Mouse (Mus musculus) left cerebral cortex, adult 9 months (tissue): ENCODE measurements around the gene Gm17268.
A peak's percentile ranks its signal among the peaks of the same experiment; 100 is the strongest.

Source experiments
- DNase-seq, 2 experiments: peaks; one replicate each; pipeline ENCODE4 v3.0.0; 2022; ENCODE audit warnings: low spot score in 2 of 2

Gene Gm17268

DNA sequence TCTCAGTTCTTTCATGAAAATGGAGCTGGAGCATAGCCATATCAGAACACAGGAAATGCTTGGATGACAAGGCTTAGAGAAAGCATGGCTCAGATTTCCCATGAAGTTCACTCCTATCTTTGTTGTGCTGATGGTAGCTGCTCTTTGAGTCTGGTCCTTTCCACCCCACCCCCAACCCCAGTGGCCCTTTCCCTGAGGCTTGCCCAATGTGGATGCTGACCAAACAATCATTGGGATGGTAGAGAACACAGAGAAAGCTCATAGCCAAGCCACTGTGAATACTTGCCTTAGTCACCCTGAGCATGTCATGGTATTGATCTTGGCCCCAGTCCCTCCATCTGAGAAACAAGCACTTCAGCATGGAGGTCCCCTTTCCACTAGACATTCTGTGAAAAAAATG is 6.2 kb downstream of the Gm17268 start:
- DNase-seq: no peak

DNA sequence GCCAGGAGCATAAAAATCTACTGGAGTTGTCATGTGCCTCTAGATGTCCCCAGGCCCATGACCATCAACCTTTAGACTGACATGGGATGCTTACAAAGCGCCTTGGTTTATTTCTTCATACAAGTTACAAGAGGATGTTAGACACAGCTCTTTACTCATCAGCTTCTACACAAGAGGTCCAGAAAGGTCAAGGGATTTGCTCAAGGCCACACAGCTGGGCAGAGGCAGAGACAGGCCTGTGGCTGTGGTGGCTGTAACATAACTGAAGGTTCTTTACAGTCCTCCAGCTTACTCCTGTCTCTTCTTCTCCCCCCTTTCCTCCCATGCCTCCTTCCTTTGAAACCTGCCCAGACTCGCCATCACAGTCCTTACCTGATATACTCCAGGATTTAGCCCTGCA is 8.2 kb downstream of the Gm17268 start:
- DNase-seq: no peak

DNA sequence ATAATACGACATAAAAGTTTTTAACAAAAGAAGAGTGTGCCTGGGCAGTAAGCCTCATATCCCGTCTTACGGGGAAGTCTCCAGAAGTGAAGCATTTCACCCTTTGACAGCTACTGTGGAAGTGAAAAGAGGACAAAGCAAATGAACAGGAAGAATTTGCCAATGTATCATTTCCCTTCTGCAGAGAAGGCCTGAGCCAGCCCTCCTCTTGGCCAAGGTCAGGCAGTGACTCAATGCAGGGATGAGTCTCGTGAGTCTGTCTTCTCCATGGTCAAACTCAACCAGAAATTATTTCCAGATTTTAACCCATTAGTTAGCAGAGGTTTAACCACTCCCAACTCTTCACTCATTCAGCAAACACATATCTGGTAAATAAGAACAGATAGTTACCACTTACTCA is 14.6 kb downstream of the Gm17268 start:
- DNase-seq: no peak

DNA sequence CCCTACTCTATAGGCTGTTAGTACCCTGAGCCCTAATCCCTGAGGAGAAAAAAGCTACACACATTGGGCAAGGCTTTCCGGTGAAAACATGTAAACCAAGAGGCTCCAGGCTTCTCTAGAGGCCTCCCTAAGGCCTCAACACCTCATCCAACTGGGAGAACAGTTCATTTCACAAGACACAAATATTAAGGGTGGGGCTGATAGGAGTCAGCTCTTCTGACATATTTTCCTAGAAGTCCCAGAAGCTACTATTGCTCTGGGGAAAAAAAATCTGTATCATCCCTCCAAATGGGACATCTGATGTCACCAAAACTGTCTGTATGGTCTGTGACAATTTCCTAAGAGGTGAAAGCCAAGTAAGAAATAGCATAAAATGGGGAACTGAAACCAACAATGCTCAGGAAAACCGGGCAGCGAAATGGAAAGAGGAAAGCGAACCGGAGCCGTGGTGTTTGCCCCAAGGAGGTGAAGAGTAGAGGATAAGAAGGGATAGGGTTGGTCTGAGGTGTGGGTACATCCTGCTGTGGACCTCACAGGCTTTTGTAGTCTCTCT is 15.8 kb downstream of the Gm17268 start:
- DNase-seq: no peak

DNA sequence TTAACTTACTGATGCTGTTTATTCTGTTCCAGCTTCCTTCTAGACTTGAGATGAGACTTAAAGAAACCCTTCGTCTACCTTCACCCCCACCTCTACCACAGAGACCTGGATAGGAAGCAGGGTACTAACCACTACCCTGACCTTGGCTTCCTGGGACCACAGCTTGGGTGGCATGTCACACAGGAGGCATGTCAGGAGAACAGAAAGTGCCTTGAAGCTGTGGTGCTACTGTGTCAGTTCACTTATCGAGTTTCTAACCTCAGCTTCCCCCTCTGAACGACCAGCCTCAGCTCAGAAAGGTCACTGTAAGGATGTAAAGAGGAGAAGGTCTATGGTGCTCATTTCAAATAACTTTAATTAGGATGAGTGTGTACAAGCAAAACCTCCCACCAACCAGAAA is 17.0 kb downstream of the Gm17268 start:
- DNase-seq: no peak

DNA sequence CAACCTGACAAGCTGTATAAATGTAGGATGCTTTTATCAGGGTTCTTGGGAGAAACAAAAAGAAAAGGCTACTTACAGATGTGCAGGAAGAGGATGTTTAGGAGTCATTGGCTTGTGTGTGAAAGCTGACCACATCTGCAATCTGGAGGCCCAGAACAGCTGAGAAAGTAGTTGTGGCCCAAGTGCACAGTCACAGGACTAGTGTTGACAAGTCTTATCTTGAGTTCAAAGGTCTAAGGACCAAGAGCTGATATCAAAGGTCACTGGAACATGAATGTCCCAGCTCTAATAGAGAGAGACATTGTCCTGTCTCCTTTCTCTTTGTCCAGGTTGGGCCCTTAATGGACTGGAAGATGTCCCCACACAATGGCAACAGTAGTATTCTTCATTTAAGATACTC is 18.6 kb downstream of the Gm17268 start:
- no peak for DNase-seq

DNA sequence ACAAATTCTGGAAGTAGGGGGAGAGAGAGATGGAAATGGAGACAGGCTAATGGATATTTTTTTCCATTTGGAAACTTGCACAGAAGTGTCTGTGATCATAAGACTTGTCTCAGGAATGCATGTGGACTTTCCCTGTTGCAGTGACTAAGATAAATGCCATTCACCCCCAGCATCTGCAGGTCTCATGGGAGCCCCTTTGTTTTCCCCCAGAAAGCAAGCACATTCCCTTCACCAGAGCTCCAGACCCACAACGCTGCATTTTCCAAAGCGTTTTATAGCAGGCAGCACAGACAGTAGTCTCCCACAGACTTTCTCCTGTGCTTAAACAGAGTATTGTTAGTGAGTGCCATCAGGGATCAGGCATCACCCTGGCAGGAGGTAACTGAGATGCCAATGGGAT is 19.0 kb downstream of the Gm17268 start:
- DNase-seq: no peak

DNA sequence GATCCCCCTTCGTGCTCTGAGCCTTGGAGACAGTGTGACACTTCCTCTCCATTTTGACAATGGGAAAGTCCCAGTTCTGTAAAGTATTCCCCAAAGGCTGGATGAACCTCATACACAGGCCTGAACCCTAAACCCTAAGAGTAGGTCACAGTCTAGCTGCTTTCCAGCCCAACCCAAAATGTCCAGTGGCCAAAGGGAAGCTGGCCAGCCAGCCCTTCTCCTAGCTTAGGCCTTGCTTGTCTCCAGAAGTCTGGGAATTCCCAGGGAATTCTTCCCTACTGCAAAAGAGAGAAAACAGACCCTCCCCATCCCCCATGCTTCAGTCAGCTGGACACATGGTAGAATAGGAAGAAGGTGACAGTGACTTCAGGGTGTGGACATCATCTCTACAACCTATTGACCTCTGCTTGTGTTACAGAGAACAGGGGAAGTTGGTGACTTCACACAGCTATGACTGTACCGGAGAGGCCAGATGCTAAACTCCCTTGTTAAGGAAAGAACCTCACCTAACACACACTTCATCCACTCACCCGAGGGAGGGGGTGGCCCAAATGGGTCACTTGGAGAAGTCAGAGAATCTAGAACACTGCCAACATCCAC is 22.1 kb downstream of the Gm17268 start:
- DNase-seq: no peak

DNA sequence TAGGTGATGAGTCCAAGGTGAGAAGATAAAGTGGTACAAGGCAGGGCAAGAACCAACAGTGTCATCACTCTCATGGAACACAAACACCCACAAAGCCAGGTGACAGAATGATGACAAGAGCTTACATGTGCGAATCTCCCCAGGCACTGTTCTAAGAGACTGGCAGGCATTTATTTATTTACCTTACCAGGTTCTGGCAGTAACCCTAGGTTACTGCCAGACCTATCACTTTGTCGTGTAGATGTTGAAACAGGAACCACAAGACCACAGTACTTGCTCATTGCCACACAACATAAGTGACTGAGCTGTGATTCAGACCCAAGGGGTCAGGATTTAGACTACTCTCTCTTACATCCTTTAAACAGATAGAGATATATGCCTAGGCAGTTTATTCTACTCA is 23.3 kb downstream of the Gm17268 start:
- DNase-seq: no peak

DNA sequence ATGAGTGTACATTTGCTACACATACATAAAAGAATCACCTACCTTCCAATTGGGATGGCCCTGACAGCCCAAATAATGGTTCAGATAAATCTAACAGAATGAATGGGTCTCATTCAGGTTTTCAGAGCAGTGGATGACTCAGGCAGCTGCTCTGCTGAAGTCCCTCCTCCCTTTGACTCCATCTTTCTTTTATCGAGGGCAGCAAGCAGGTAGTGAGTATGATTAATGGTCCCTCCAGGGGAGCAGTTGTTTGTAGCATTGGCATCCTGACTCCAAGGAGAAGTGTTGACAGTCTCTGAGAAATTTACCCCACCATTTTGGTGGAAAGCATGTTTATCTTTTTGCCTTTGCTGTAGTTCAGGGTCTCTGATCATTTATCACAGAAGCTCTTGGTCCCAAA is 24.6 kb downstream of the Gm17268 start:
- no peak for DNase-seq

DNA sequence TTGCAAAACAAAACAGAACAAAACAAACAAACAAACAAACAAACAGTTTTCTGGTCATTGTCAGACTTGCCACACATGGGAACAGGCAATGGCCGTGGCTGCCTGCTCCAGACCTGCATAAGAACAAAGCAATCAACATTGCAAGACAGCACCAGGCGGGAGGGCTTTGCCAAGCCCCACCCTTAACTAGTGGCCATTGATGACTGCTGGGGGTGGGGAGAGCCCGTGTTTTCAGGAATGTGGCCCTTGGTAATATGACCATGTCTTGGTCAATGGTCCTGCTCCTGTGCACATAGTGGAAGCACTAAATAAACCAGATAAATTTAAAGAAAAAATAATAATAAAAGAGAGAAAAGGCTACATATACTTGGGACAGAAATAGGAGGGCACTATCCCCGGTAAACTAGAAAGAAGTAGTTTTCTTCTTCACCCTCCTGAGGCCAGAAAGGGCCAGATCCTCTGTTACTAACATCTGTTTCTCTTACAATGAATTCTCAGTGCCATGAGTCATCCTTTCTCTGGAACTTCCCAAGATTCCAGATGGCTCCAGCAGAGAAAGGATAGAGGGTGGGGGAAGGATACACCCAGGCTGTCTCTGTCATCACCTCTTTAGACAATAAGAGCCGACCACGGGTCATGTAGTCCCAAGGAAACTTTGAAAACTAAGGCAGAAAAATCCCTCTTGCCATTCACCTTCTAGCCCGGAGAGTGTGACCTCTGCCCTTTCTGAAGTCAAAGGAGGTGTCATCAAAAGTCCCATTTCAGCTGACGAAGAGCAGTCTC is 26.8 kb downstream of the Gm17268 start:
- no peak for DNase-seq

DNA sequence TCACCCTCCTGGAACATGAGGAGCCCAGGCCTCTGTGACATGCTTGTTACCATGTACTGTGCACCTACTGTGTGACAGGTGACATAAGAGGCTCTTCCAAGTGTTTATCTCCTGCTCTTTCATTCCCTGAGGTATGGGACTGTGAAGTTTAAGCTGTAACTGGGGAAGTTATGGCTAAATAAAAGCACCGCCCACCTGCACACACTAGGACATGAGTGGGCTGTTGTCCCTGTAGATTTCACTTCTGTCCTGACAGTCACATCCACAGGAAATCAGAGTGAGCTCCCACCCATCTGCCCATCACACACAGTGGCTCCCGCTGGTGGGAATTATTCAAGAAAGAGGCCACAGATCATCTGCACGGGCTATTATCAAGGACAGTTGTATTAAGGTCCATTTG is 28.2 kb downstream of the Gm17268 start:
- no peak for DNase-seq

DNA sequence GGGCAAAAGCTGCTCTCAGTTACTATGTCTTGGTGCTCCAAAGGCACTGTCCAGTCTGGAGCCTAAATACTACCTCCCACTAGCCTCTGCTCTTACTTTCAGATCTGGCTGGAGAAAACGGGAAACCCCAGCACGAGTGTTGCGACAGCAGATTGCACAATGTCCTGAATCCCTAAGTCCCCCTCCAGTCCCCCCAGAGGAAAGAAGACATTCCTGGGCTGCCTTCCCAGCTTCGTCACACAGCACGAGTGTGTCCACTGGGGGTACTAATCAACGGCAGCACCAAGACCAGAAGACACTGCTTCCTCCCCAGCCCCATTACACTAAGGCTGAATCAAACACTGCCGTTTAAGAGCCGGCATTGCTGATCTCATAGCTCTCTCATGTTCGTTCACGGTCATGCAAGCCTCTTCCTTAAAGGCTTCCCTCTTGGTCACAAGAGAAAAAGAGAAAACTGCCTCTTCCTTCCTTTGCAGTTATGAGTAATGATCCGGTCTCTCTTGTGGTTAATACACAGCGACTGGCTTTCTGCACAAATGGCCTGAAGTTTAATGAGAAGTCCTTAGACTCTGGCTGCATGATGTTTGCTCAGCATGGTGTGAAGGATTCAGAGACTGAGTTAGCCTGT is 31.5 kb downstream of the Gm17268 start:
- DNase-seq: no peak

DNA sequence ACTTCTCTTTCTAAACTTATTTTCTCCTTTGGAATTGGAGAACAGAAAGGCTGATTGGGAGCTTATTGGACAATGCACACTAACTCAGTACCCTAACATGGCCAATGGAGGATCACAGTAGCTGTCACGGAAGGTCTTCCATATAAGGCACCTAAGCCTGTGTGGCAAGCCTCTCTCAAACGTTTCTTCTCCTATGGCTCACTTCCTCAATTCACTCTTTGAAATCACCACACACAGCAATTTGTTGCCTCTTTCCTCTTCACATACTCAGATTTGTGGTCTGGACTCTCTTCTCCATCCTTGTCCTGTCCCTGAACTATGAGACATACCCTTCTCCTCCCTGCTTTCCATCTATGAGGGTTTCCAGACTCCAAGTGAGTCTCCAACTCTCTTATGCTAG is 33.6 kb downstream of the Gm17268 start:
- DNase-seq: no peak

DNA sequence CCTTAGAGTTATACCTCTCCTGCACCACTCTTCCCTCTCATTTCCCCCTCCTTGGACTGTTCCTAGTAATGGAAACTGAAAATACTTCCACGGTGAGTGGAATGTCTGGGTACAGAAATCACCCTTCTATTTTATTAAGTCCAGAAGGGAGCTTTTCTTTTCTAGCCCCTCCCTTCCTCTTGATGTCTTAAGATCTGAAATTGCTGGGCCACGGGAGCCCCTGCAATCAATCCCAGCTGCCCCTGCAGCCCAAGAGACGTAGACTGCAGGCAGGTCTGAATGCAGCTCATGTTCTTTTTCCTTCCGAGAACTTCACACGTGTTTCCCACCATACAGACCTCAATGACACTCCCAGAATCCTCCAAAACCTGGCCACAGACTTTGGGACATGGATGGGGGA is 37.8 kb downstream of the Gm17268 start:
- DNase-seq: no peak

DNA sequence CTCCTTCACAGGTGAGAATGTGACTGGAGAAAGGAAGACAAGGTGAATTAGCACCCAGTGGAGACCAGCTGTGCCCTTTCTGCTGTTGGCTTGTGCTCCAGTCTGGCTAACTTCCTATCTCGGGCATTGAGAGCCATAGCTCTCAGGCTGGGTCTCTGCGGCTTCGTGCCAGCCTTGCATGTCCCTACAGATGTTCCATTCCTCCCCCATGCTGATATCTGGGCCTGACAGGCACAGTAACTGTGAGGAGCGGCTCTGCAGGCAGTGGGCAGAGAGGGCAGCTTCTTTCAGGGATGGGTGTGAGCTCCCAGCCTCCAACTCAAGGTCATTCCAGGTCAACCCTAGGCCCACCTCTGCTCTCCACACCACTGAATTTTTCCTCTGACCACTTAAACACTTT is 38.9 kb downstream of the Gm17268 start:
- DNase-seq: no peak

DNA sequence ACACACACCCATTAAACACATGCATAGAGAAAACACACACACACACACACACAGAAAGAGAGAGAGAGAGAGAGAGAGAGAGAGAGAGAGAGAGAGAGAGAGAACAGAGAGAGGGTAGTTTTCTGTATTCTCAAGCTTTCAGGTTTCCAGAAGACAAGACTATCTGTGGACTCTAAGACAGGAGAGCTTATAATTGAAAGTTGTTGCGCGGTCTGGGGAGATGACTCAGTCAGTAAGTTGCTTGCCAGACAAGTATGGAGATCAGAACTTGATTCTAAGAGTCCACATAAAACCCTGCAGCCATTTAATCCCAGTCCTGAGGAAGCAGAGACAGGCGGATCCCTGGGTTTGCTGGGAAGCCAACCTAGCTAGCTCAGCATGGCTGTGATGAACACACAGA is 39.7 kb downstream of the Gm17268 start:
- no peak for DNase-seq

DNA sequence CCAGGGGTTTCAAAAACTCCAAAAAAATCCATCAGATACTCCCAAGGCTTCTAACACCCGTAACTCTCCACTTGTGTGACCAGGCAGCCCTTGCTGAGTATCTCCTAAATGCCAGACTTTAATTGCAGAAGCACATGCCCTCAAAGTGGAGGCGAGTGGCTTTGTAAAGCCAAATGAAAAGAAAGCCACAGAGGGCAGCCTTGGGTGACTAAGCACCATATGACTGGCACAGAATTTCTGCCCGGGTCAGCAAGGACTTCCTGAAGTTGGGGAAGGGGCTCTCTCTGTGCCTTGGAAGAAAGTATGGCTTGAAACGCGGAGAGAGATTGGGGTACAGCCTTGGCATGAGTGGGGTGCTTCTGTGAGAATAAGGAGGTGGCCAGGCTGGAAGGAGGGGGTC is 41.3 kb downstream of the Gm17268 start:
- no peak for DNase-seq

DNA sequence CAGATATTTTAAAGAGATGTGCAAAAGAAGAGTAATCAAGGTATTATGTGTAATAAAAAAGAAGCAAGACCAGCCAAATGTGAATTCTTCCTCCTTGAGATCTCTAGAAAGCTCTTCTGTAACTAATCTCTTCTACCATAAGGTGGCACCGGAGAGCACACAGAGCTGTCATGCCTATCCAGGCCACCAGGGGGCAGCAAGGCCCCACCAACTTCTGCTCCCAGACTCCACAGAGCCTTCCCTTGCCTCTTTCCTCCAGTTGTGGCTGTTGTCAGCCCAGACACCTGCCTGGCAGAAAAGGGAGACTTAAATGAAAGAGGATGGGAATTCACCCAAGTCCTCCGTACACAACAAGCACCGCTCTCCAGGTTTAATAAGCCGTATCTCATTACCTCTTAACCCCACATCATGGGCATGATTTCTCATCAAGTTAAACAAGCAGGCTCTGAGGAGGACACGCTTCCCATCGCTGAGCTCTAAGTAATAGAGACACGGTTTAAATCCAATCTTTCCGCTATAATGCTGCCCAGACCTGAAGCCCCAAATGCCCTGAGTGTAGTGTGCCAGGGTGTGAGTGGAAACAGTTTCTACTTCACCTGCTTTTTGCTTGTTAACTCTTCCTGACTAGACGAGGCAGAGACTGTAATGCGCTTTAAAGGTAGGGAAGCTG is 42.1 kb downstream of the Gm17268 start:
- DNase-seq: peak; percentile 36 to 88

DNA sequence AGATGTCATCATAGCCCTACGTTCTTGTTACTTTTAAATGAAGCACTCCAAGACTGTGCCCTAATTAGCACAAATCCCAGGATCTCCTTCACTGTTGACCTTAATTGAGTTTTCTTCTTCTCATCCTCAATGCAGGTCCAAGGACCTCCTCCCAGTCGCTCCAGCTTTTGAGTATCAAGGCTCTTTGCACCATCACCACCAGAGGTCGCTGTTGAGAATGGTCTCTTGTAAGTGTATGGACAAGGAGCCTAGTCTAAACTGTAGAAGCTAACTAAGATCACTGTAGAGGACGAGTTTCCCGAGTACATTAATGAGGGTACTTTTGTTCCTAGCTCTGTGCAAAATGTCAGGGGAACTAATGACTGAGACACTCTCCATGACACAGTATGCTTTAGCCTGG is 55.2 kb downstream of the Gm17268 start:
- DNase-seq: peak in 1 of 2 experiments; percentile 75

DNA sequence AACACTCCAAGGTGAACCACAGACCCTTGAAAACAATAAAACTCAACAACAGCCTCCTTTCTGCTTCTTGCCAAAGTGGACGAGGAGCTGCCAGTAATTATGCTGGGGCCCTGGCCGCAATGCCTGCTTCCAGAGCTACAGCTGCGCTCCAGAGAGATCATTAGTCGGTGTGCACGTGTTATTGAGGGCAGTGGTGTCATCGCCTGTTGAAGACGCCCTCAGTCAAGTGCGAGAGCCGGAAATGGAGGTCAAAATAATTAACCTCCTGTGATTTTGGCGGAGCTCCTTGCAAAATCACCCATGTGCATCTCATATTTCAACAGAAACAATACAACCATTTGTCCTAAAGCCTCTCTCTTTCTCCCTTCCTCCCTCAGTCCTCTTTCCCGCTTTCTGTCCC is 56.2 kb downstream of the Gm17268 start:
- no peak for DNase-seq
